Mouse (Mus musculus): Measurements from ENCODE around the gene Eif5.

DNA sequence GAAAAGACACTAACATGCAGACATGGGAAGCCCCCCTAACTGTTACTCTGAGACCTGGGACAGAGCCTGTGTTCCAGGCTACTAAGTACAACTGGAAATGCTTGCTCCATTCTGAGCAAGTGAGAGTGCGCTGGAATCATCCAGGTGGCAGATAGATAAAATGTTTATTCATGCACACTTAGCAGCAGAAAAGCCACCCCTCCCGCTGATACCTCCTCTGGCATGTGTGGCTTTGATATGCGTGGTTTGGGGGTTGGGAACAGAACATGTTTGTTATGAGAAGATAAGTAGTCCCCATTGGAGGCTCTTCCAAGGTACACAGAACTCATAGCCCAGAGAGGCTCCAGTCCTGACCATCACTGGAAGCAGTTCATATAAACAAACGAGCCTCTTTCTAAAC, 19.9 kb upstream of the Eif5 start:
- TF ChIP-seq POLR2A (IDR thresholded peaks at IDR 0.05; ENCODE audit: low read depth, low read length) (no peak), CTCF (IDR thresholded peaks at IDR 0.05; ENCODE audit: extremely low read depth, insufficient read depth, insufficient read length, insufficient replicate concordance) (no peak)
